Mouse (Mus musculus) small intestine, adult 2 months (tissue): ENCODE measurements around the gene Khsrp.

Source experiments
- CTCF ChIP-seq: fragments of 200-500 bp; IDR thresholded peaks from 2 replicates; pipeline ENCODE4 v1.5.1; 2012; ENCODE audit warnings: low read depth, mild to moderate bottlenecking, control low read depth, inconsistent platforms, low read length, moderate library complexity, mixed read lengths; ENCODE audit not compliant: insufficient replicate concordance, insufficient read length; ENCODE audit errors: extremely low read depth
- POLR2A ChIP-seq: fragments of 200-500 bp; IDR thresholded peaks from 2 replicates; pipeline ENCODE4 v1.6.1; 2012; ENCODE audit warnings: low read depth, mild to moderate bottlenecking, control low read depth, inconsistent platforms, low read length, moderate library complexity

- TF ChIP-seq CTCF = no peak
- TF ChIP-seq POLR2A = no peak
These were observed 46.4 kb downstream of the Khsrp start for GRCm38 (mm10) chr17:56984886-56985285.
